Mouse (Mus musculus) heart, adult 2 months (tissue): ENCODE measurements around the gene Usp54.

Source experiments
- CTCF ChIP-seq: fragments of 200-600 bp; IDR thresholded peaks from 2 replicates; pipeline ENCODE4 v1.8.1; 2022; ENCODE audit warnings: antibody characterized with exemption, mild to moderate bottlenecking, moderate library complexity
- POLR2A ChIP-seq: fragments of 200-500 bp; IDR thresholded peaks from 2 replicates; pipeline ENCODE4 v1.6.1; 2011; ENCODE audit warnings: mild to moderate bottlenecking, low read depth, low read length, control low read depth; ENCODE audit not compliant: insufficient read depth

GRCm38 (mm10) chr14:20544467-20545411 is 96.1 kb downstream of the Usp54 start:
- TF ChIP-seq CTCF = no peak
- no peak for TF ChIP-seq POLR2A
